Mouse (Mus musculus) limb, embryonic 12.5 days (tissue): ENCODE results near the gene Dmc1. TPM values are rescaled to one million over a fixed set of nuclear protein-coding genes. Genes with fewer than 3 reads are reported as not detected.

Experiments
- ATAC-seq: fragments of 200-750 bp; cut with Nextera tagmentation; 2 replicates; pipeline ENCODE4 v1.8.0; 2017; ENCODE audit warnings: low read depth, moderate TSS enrichment; ENCODE audit not compliant: insufficient number of reproducible peaks, insufficient read depth, low FRiP score, low TSS enrichment
- H3K27ac ChIP-seq: fragments of 300-500 bp; sonication (generic); 2 replicates; pipeline ENCODE4 v1.5.1; 2016; ENCODE audit warnings: mild to moderate bottlenecking, moderate library complexity
- H3K27me3 ChIP-seq: fragments of 300-500 bp; sonication (generic); 2 replicates; pipeline ENCODE4 v1.6.1; 2016; ENCODE audit warnings: mild to moderate bottlenecking, moderate library complexity
- H3K36me3 ChIP-seq: fragments of 300-500 bp; sonication (generic); 2 replicates; pipeline ENCODE4 v1.6.1; 2016; ENCODE audit warnings: mild to moderate bottlenecking, moderate library complexity
- H3K4me1 ChIP-seq: fragments of 300-500 bp; sonication (generic); replicated peaks from 2 replicates; pipeline ENCODE4 v1.6.1; 2016
- H3K4me2 ChIP-seq: fragments of 300-500 bp; sonication (generic); 2 replicates; pipeline ENCODE4 v1.6.1; 2016; ENCODE audit warnings: mild to moderate bottlenecking, moderate library complexity
- H3K4me3 ChIP-seq: fragments of 300-500 bp; sonication (generic); replicated peaks from 2 replicates; pipeline ENCODE4 v1.5.1; 2016; ENCODE audit warnings: mild to moderate bottlenecking
- H3K9ac ChIP-seq: fragments of 300-500 bp; sonication (generic); replicated peaks from 2 replicates; pipeline ENCODE4 v1.6.1; 2016; ENCODE audit warnings: mild to moderate bottlenecking, moderate library complexity
- H3K9me3 ChIP-seq: fragments of 300-500 bp; sonication (generic); 2 replicates; pipeline ENCODE4 v1.6.1; 2016; ENCODE audit warnings: mild to moderate bottlenecking, moderate library complexity
- WGBS: fragments of 180-500 bp; shearing (Covaris S2); methylation state at CpG from one replicate; pipeline ENCODE4 v1.1.7; 2016; 5-methylcytosine and 5-hydroxymethylcytosine counted together
- polyA plus RNA-seq: library from polyadenylated mRNA; unstranded; fragments of >200 nt; fragmentation: Nextera tagmentation; extraction: Ambion mirVana; gene quantifications from 2 replicates; pipeline ENCODE4 v1.2.1, GENCODE M21; 2016

Dmc1 gene
- polyA plus RNA-seq, 1 experiment from 2014 or later: 2.0 TPM

GRCm38 (mm10) chr15:79615501-79615900 lies 10.6 kb upstream of the Dmc1 start:
- Histone ChIP-seq H3K9me3 (no peaks in the 10 kb centered on the region), H3K36me3 (peaks cover 57% of the 10 kb centered on the region), H3K4me1 (0 out of 2 replicates have a peak, but pooled peaks cover 6% of the 10 kb centered on the region), H3K4me2 (no peak overlapping the region), H3K27ac (no peak overlapping the region), H3K9ac (no peak overlapping the region), H3K4me3 (no peak overlapping the region), H3K27me3 (no peaks in the 10 kb centered on the region)
- WGBS: 69% methylated on average over 7 of the region's 7 CpGs
- ATAC-seq: no peak

GRCm38 (mm10) chr15:79609226-79609625 lies 4.3 kb upstream of the Dmc1 start:
- H3K36me3 ChIP-seq: peaks cover 25% of the 10 kb centered on the region
- no peak overlapping the region for H3K4me3 ChIP-seq
- 96% methylated on average over 2 of the region's 2 CpGs for WGBS
- peaks cover 7% of the 10 kb centered on the region; the same call in 1 of the 2 replicates for H3K4me1 ChIP-seq
- no peak overlapping the region for H3K27ac ChIP-seq
- no peak for ATAC-seq
- no peak overlapping the region for H3K9ac ChIP-seq
- H3K9me3 ChIP-seq: no peaks in the 10 kb centered on the region; the same call in 1 of the 2 replicates
- H3K4me2 ChIP-seq: no peak overlapping the region
- H3K27me3 ChIP-seq: peaks cover 16% of the 10 kb centered on the region

GRCm38 (mm10) chr15:79608214-79608613 lies 3.3 kb upstream of the Dmc1 start:
- Histone ChIP-seq H3K9me3 (no peaks in the 10 kb centered on the region; the same call in 1 of the 2 replicates), H3K27ac (no peak overlapping the region), H3K9ac (no peak overlapping the region), H3K4me1 (peaks cover 7% of the 10 kb centered on the region; the same call in 1 of the 2 replicates), H3K36me3 (peaks cover 20% of the 10 kb centered on the region), H3K4me3 (no peak overlapping the region), H3K4me2 (no peak overlapping the region), H3K27me3 (peaks cover 23% of the 10 kb centered on the region)
- WGBS: 87% methylated on average over 7 of the region's 7 CpGs
- ATAC-seq: no peak

GRCm38 (mm10) chr15:79607757-79608156 lies 2.8 kb upstream of the Dmc1 start:
- H3K27ac ChIP-seq: no peak overlapping the region
- H3K9ac ChIP-seq: no peak overlapping the region
- H3K9me3 ChIP-seq: no peaks in the 10 kb centered on the region; the same call in 1 of the 2 replicates
- peaks cover 7% of the 10 kb centered on the region; the same call in 1 of the 2 replicates for H3K4me1 ChIP-seq
- peaks cover 17% of the 10 kb centered on the region for H3K36me3 ChIP-seq
- no peak overlapping the region for H3K4me3 ChIP-seq
- no peak overlapping the region for H3K4me2 ChIP-seq
- WGBS: 50% methylated on average over 2 of the region's 2 CpGs
- no peak for ATAC-seq
- H3K27me3 ChIP-seq: peaks cover 28% of the 10 kb centered on the region

- Histone ChIP-seq H3K4me2 (no peak overlapping the region), H3K9me3 (no peaks in the 10 kb centered on the region; the same call in 1 of the 2 replicates), H3K9ac (no peak overlapping the region), H3K27ac (no peak overlapping the region), H3K27me3 (peaks cover 30% of the 10 kb centered on the region), H3K4me3 (no peak overlapping the region), H3K36me3 (peaks cover 11% of the 10 kb centered on the region), H3K4me1 (peaks cover 7% of the 10 kb centered on the region; the same call in 1 of the 2 replicates)
- WGBS: 92% methylated on average over 12 of the region's 12 CpGs
- ATAC-seq: no peak
These were observed 1.3 kb upstream of the Dmc1 start for GRCm38 (mm10) chr15:79606161-79606560.

GRCm38 (mm10) chr15:79600176-79600575 lies 4.7 kb downstream of the Dmc1 start:
- Histone ChIP-seq H3K4me2 (no peak overlapping the region), H3K9me3 (no peaks in the 10 kb centered on the region; the same call in 1 of the 2 replicates), H3K27me3 (peaks cover 24% of the 10 kb centered on the region), H3K9ac (no peak overlapping the region), H3K36me3 (no peaks in the 10 kb centered on the region; the same call in 1 of the 2 replicates), H3K4me1 (peaks cover 7% of the 10 kb centered on the region; the same call in 1 of the 2 replicates), H3K4me3 (no peak overlapping the region), H3K27ac (no peak overlapping the region)
- ATAC-seq: no peak
- 90% methylated on average over 2 of the region's 2 CpGs for WGBS

- Histone ChIP-seq H3K27me3 (peaks cover 10% of the 10 kb centered on the region; the same call in 1 of the 2 replicates), H3K9me3 (no peaks in the 10 kb centered on the region), H3K4me2 (no peak overlapping the region), H3K36me3 (no peaks in the 10 kb centered on the region; the same call in 1 of the 2 replicates), H3K4me1 (no peaks in the 10 kb centered on the region), H3K27ac (no peak overlapping the region), H3K9ac (no peak overlapping the region), H3K4me3 (no peak overlapping the region)
- no peak for ATAC-seq
- WGBS: 83% methylated on average over 1 of the region's 1 CpGs
These were observed 6.2 kb downstream of the Dmc1 start for GRCm38 (mm10) chr15:79598715-79599114.

- no peak for ATAC-seq
- Histone ChIP-seq H3K9me3 (no peaks in the 10 kb centered on the region), H3K4me1 (no peaks in the 10 kb centered on the region), H3K36me3 (no peaks in the 10 kb centered on the region), H3K27me3 (no peaks in the 10 kb centered on the region), H3K9ac (no peak overlapping the region), H3K27ac (no peak overlapping the region), H3K4me3 (no peak overlapping the region), H3K4me2 (no peak overlapping the region)
- 71% methylated on average over 1 of the region's 1 CpGs for WGBS
These were observed 23.3 kb downstream of the Dmc1 start for GRCm38 (mm10) chr15:79581581-79581980.

- no peak overlapping the region for H3K9ac ChIP-seq
- ATAC-seq: no peak
- H3K4me3 ChIP-seq: no peak overlapping the region
- H3K9me3 ChIP-seq: no peaks in the 10 kb centered on the region
- H3K27me3 ChIP-seq: no peaks in the 10 kb centered on the region
- H3K36me3 ChIP-seq: no peaks in the 10 kb centered on the region
- no peak overlapping the region for H3K4me2 ChIP-seq
- no peak overlapping the region for H3K27ac ChIP-seq
- 72% methylated on average over 6 of the region's 6 CpGs for WGBS
- no peaks in the 10 kb centered on the region for H3K4me1 ChIP-seq
These were observed 27.1 kb downstream of the Dmc1 start for GRCm38 (mm10) chr15:79577671-79578426.

GRCm38 (mm10) chr15:79576947-79577346 lies 28.0 kb downstream of the Dmc1 start:
- no peak for ATAC-seq
- no peaks in the 10 kb centered on the region for H3K27me3 ChIP-seq
- WGBS: 92% methylated on average over 2 of the region's 2 CpGs

GRCm38 (mm10) chr15:79575543-79576222 lies 29.2 kb downstream of the Dmc1 start:
- 64% methylated on average over 1 of the region's 1 CpGs for WGBS
- no peaks in the 10 kb centered on the region for H3K27me3 ChIP-seq
- no peaks in the 10 kb centered on the region for H3K9me3 ChIP-seq
- H3K4me1 ChIP-seq: no peaks in the 10 kb centered on the region
- no peak for ATAC-seq
- no peak overlapping the region for H3K27ac ChIP-seq
- no peaks in the 10 kb centered on the region for H3K36me3 ChIP-seq
- H3K4me2 ChIP-seq: no peak overlapping the region
- H3K4me3 ChIP-seq: no peak overlapping the region
- H3K9ac ChIP-seq: no peak overlapping the region

More at GRCm38 (mm10) chr15:79576947-79577346, 28.0 kb downstream of the Dmc1 start:
- Histone ChIP-seq H3K27ac (no peak overlapping the region), H3K4me2 (no peak overlapping the region), H3K9ac (no peak overlapping the region), H3K36me3 (no peaks in the 10 kb centered on the region), H3K9me3 (no peaks in the 10 kb centered on the region), H3K4me3 (no peak overlapping the region), H3K4me1 (no peaks in the 10 kb centered on the region)
